Mouse (Mus musculus) neural tube, embryonic 13.5 days (tissue): ENCODE results near the gene Smco1. TPM values are rescaled to one million over a fixed set of nuclear protein-coding genes. Genes with fewer than 3 reads are reported as not detected.

Source experiments
- ATAC-seq: fragments of 200-750 bp; cut with Nextera tagmentation; 2 replicates; pipeline ENCODE4 v1.8.0; 2017; ENCODE audit warnings: low read depth, mild to moderate bottlenecking, moderate TSS enrichment, moderate library complexity
- H3K27ac ChIP-seq: fragments of 300-500 bp; sonication (generic); replicated peaks from 2 replicates; pipeline ENCODE4 v1.5.1; 2015; ENCODE audit warnings: moderate library complexity, mild to moderate bottlenecking, inconsistent platforms
- H3K27me3 ChIP-seq: fragments of 300-500 bp; sonication (generic); 2 replicates; pipeline ENCODE4 v1.6.1; 2015; ENCODE audit warnings: mild to moderate bottlenecking, inconsistent platforms
- H3K36me3 ChIP-seq: fragments of 300-500 bp; sonication (generic); 2 replicates; pipeline ENCODE4 v1.6.1; 2015; ENCODE audit warnings: mild to moderate bottlenecking, inconsistent platforms
- H3K4me1 ChIP-seq: fragments of 300-500 bp; sonication (generic); replicated peaks from 2 replicates; pipeline ENCODE4 v1.6.1; 2015; ENCODE audit warnings: inconsistent platforms
- H3K4me2 ChIP-seq: fragments of 300-500 bp; sonication (generic); 2 replicates; pipeline ENCODE4 v1.6.1; 2015; ENCODE audit warnings: inconsistent platforms, mild to moderate bottlenecking, moderate library complexity
- H3K4me3 ChIP-seq: fragments of 300-500 bp; sonication (generic); 2 replicates; pipeline ENCODE4 v1.5.1; 2015; ENCODE audit warnings: mild to moderate bottlenecking, inconsistent platforms
- H3K9ac ChIP-seq: fragments of 300-500 bp; sonication (generic); 2 replicates; pipeline ENCODE4 v1.6.1; 2015; ENCODE audit warnings: moderate library complexity, mild to moderate bottlenecking, inconsistent platforms
- H3K9me3 ChIP-seq: fragments of 300-500 bp; sonication (generic); 2 replicates; pipeline ENCODE4 v1.6.1; 2016; ENCODE audit warnings: inconsistent platforms
- WGBS: fragments of 180-500 bp; shearing (Covaris S2); methylation state at CpG from one replicate; pipeline ENCODE4 v1.1.7; 2015; 5-methylcytosine and 5-hydroxymethylcytosine counted together
- microRNA counts: library from miRNA; unstranded; fragments of <30 nt; microRNA quantifications from one replicate; lab custom pipeline; 2016
- microRNA-seq: library from miRNA; unstranded; fragments of <30 nt; microRNA quantifications from one replicate; pipeline ENCODE4, GENCODE M21; 2016
- polyA plus RNA-seq: library from polyadenylated mRNA; unstranded; fragments of >200 nt; fragmentation: Nextera tagmentation; extraction: Ambion mirVana; gene quantifications from 2 replicates; pipeline ENCODE4 v1.2.1, GENCODE M21; 2015

Gene Smco1
- polyA plus RNA-seq, 1 experiment from 2014 or later: not detected

DNA sequence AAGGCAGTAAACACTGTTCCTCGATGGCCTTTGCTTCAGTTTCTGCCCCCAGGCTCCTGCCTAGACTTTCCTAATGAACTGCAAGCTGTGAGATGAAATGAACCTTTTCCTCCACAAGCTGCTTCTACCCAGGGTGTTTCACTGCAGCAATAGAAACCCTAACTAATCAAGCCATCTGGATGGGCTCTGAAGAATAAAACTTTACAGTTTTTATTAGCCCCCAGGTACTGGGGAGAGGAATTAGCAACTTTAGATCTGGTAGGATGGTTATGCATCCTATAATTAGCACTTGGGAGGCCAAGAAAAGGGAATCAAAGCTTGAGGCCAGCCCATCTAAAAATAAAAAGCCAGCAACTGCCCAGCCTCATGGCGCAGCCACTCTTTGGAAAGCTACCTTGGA is 45.3 kb downstream of the Smco1 start:
- Histone ChIP-seq H3K27ac (peak overlapping the region; percentile 42; the same call in 1 of the 2 replicates), H3K36me3 (no peaks in the 10 kb centered on the region), H3K4me3 (no peak overlapping the region), H3K9ac (no peak overlapping the region), H3K9me3 (no peaks in the 10 kb centered on the region), H3K4me1 (peaks cover 8% of the 10 kb centered on the region; the same call in 1 of the 2 replicates), H3K4me2 (no peak overlapping the region), H3K27me3 (no peaks in the 10 kb centered on the region)
- WGBS: 30% methylated on average over 2 of the region's 2 CpGs
- no peak for ATAC-seq

DNA sequence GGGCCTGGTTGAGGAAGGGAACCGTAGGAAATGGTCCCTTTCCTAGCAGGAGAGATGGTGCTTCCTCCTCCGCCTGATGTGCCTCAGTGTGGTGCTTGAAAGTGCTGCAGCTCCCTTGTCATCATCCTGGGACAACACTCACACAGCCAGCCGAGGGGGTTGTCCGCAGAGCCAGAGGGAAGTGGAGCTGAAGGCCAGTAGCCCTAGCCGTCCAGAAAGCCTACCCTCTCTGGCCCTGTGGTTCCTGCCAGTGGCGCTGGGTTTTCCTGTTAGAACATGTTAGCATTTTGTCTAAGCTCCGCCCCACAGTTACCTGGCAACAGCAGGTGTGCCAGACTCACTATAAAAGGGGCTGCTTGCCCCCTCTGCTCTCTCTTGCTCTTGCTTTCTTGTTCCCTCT is 52.7 kb downstream of the Smco1 start:
- Histone ChIP-seq H3K4me3 (no peak overlapping the region), H3K27ac (no peak overlapping the region), H3K4me2 (no peak overlapping the region), H3K4me1 (no peaks in the 10 kb centered on the region), H3K36me3 (no peaks in the 10 kb centered on the region), H3K27me3 (no peaks in the 10 kb centered on the region), H3K9me3 (no peaks in the 10 kb centered on the region), H3K9ac (no peak overlapping the region)
- WGBS: 39% methylated on average over 7 of the region's 7 CpGs
- ATAC-seq: no peak

MicroRNAs within 50 kb of the gene (microRNA counts, 519-probe panel; counts per million panel counts)
- not detected for microRNA mmu-miR-1946a (lab: Ali Mortazavi, UCI)

Small RNAs within 50 kb of the gene (microRNA-seq; reads per million reads assigned to microRNA genes)
- not detected for gene Mir1946a

Other genes starting within 250 kb of the Smco1 start
- 30.7 and 33.0 TPM in 2 replicates for gene Pak2, start 192.1 kb upstream of the Smco1 start, polyA plus RNA-seq
- 106 and 125 TPM in 2 replicates for gene Pigx, start 171.7 kb upstream of the Smco1 start, polyA plus RNA-seq
- 48.7 and 51.2 TPM in 2 replicates for gene Cep19, start 171.7 kb upstream of the Smco1 start, polyA plus RNA-seq
- 8.1 and 9.9 TPM in 2 replicates for gene Nrros, start 105.9 kb upstream of the Smco1 start, polyA plus RNA-seq
- not detected in 2 replicates for gene Bex6, start 91.6 kb upstream of the Smco1 start, polyA plus RNA-seq
- 15.8 and 18.4 TPM in 2 replicates for gene Fbxo45, start 24.3 kb upstream of the Smco1 start, polyA plus RNA-seq
- gene Wdr53, start 24.2 kb upstream of the Smco1 start, polyA plus RNA-seq: 16.4 and 17.1 TPM in 2 replicates
- 25.3 and 27.3 TPM in 2 replicates for gene Rnf168, start 6.0 kb downstream of the Smco1 start, polyA plus RNA-seq
- gene Ubxn7, start 60.8 kb downstream of the Smco1 start, polyA plus RNA-seq: 22.4 and 29.3 TPM in 2 replicates
- gene Tm4sf19, start 129.0 kb downstream of the Smco1 start, polyA plus RNA-seq: not detected in 2 replicates
- 33.2 and 40.3 TPM in 2 replicates for gene Tctex1d2, start 148.2 kb downstream of the Smco1 start, polyA plus RNA-seq
- 42.1 and 49.7 TPM in 2 replicates for gene Pcyt1a, start 159.5 kb downstream of the Smco1 start, polyA plus RNA-seq
- 0.17 TPM in 1 of 2 replicates, not detected in the other for gene Slc51a, start 216.4 kb downstream of the Smco1 start, polyA plus RNA-seq
- gene Zdhhc19, start 224.8 kb downstream of the Smco1 start, polyA plus RNA-seq: not detected in 2 replicates